Mouse (Mus musculus): Measurements from ENCODE around the gene Neurl1a.

Neurl1a gene

GRCm38 (mm10) chr19:47242227-47242626 is 63.6 kb downstream of the Neurl1a start:
- DNase-seq (ENCODE audit: low spot score in 2 of 2) = no peak

- no peak for DNase-seq (ENCODE audit: low spot score in 2 of 2)
Measured at GRCm38 (mm10) chr19:47245512-47245911, 66.9 kb downstream of the Neurl1a start.

- DNase-seq (ENCODE audit: low spot score in 2 of 2) = no peak
Measured at GRCm38 (mm10) chr19:47247791-47248190, 69.2 kb downstream of the Neurl1a start.

GRCm38 (mm10) chr19:47248296-47248695 is 69.7 kb downstream of the Neurl1a start:
- DNase-seq (ENCODE audit: low spot score in 2 of 2) = no peak

GRCm38 (mm10) chr19:47248906-47249568 is 70.4 kb downstream of the Neurl1a start:
- no peak for DNase-seq (ENCODE audit: low spot score in 2 of 2)

GRCm38 (mm10) chr19:47250931-47251330 is 72.3 kb downstream of the Neurl1a start:
- DNase-seq (ENCODE audit: low spot score in 2 of 2) = no peak

GRCm38 (mm10) chr19:47253053-47253628 is 74.5 kb downstream of the Neurl1a start:
- DNase-seq (ENCODE audit: low spot score in 2 of 2) = no peak

GRCm38 (mm10) chr19:47255036-47255435 is 76.4 kb downstream of the Neurl1a start:
- DNase-seq (ENCODE audit: low spot score in 2 of 2) = no peak

GRCm38 (mm10) chr19:47255919-47256318 is 77.3 kb downstream of the Neurl1a start:
- DNase-seq (ENCODE audit: low spot score in 2 of 2) = no peak

- no peak for DNase-seq (ENCODE audit: low spot score in 2 of 2)
Measured at GRCm38 (mm10) chr19:47259581-47259980, 81.0 kb downstream of the Neurl1a start.

- no peak for DNase-seq (ENCODE audit: low spot score in 2 of 2)
Measured at GRCm38 (mm10) chr19:47261196-47261595, 82.6 kb downstream of the Neurl1a start.

GRCm38 (mm10) chr19:47263621-47264020 is 85.0 kb downstream of the Neurl1a start:
- peak in 1 of 2 experiments; percentile 58 for DNase-seq (ENCODE audit: low spot score in 2 of 2)

- peak; percentile 73 to 82 for DNase-seq (ENCODE audit: low spot score in 2 of 2)
Measured at GRCm38 (mm10) chr19:47264322-47265092, 85.9 kb downstream of the Neurl1a start.

GRCm38 (mm10) chr19:47266070-47266801 is 87.6 kb downstream of the Neurl1a start:
- DNase-seq (ENCODE audit: low spot score in 2 of 2) = no peak

GRCm38 (mm10) chr19:47267066-47267465 is 88.4 kb downstream of the Neurl1a start:
- no peak for DNase-seq (ENCODE audit: low spot score in 2 of 2)

- DNase-seq (ENCODE audit: low spot score in 2 of 2) = no peak
Measured at GRCm38 (mm10) chr19:47269729-47270128, 91.1 kb downstream of the Neurl1a start.

- DNase-seq (ENCODE audit: low spot score in 2 of 2) = no peak
Measured at GRCm38 (mm10) chr19:47270520-47270919, 91.9 kb downstream of the Neurl1a start.

- peak; percentile 77 to 82 for DNase-seq (ENCODE audit: low spot score in 2 of 2)
Measured at GRCm38 (mm10) chr19:47276730-47277129, 98.1 kb downstream of the Neurl1a start.

GRCm38 (mm10) chr19:47279372-47279771 is 100.8 kb downstream of the Neurl1a start:
- no peak for DNase-seq (ENCODE audit: low spot score in 2 of 2)

GRCm38 (mm10) chr19:47279788-47280532 is 101.3 kb downstream of the Neurl1a start:
- DNase-seq (ENCODE audit: low spot score in 2 of 2) = peak; percentile 93 to 94

GRCm38 (mm10) chr19:47280894-47281293 is 102.3 kb downstream of the Neurl1a start:
- DNase-seq (ENCODE audit: low spot score in 2 of 2) = no peak

Data from right cerebral cortex, postnatal 10 days (tissue).